In the genomic region with DNA sequence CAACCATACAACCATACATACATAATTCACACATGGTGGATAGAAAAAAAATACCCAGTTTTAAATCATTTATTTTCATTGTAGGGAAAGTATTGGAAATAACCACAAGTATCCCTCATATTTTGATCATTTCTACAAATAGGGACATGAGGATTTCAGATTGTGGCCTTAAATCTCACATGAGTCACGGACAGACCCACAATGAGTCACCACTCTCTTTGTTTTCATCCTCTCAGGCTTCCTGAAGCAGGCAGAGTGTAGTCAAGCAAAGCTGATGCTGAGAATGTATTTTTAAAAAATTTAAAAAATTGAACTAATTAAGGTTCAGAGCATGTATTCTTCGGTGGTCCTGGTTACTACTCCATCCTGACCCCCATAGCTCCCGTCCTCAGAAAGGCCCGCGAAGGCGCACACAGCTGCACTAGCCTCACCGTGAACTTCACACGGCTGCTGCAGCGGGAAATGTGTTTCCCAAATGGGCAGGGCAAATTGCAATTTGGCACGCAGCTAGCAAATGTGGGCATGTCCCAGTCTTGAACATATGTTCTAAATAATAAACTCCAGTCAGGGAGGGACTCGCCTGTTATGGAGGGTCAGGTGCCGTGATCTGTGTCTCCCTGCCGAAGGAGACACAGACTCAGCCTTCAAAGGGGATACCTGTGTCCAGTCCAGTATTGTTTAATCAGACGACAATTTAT, we compare ENCODE assay signal across 15 mouse cellular contexts.
DNase-seq lines count a peak whose midpoint lies in the region; ATAC-seq and TF ChIP-seq lines count a peak whose summit lies in the region.
"Had no signal": no experiment of that assay in that cellular context is flagged by ENCODE, and none has a peak within 500 bp of the region (broad histone marks: within the 10 kb centered on the region; RNA-seq: fewer than 3 reads in every experiment).

No protein-coding gene starts in this region.

- H3K4me2 ChIP-seq in limb, embryonic 11.5 days (ENCODE audit: low read depth, severe bottlenecking), result no peak overlapping the region
- no peak overlapping the region for H3K4me2 ChIP-seq in neural tube, embryonic 14.5 days (ENCODE audit: low read depth, low read length)
- H3K4me2 ChIP-seq: forebrain, embryonic 12.5 days; heart, embryonic 11.5 days had no signal

- no peaks in the 10 kb centered on the region for H3K4me1 ChIP-seq in limb, embryonic 11.5 days (ENCODE audit: control insufficient read depth, insufficient read depth, low read length)
- H3K4me1 ChIP-seq in limb, embryonic 10.5 days, result no peaks in the 10 kb centered on the region
- H3K4me1 ChIP-seq in bone marrow macrophage, adult 2 months (ENCODE audit: control insufficient read depth, insufficient read depth, low read length), result peaks cover 55% of the 10 kb centered on the region
- H3K4me1 ChIP-seq in neural tube, embryonic 14.5 days (ENCODE audit: control insufficient read depth, insufficient read depth, low read length), result no peaks in the 10 kb centered on the region
- H3K4me1 ChIP-seq: forebrain, embryonic 12.5 days; hindbrain, embryonic 10.5 days had no signal

- 54% methylated on average over 14 of the region's 14 CpGs for WGBS in limb, embryonic 11.5 days
- WGBS in limb, embryonic 10.5 days, result 78% methylated on average over 14 of the region's 14 CpGs
- WGBS in neural tube, embryonic 14.5 days, result 51% methylated on average over 14 of the region's 14 CpGs

- peaks cover 4% of the 10 kb centered on the region; the same call in 1 of the 2 replicates for H3K36me3 ChIP-seq in limb, embryonic 11.5 days (ENCODE audit: control insufficient read depth, insufficient read depth, low read length)
- peaks cover 53% of the 10 kb centered on the region for H3K36me3 ChIP-seq in limb, embryonic 10.5 days
- H3K36me3 ChIP-seq in neural tube, embryonic 14.5 days (ENCODE audit: control insufficient read depth, insufficient read depth, low read length), result no peaks in the 10 kb centered on the region
- H3K36me3 ChIP-seq: forebrain, embryonic 12.5 days; hindbrain, embryonic 10.5 days had no signal

- no peak overlapping the region for H3K27ac ChIP-seq in limb, embryonic 11.5 days (replicated peaks; ENCODE audit: low read depth, low read length)
- H3K27ac ChIP-seq in limb, embryonic 10.5 days, result no peak overlapping the region
- peak overlapping the region; percentile 89 for H3K27ac ChIP-seq in bone marrow macrophage, adult 2 months (ENCODE audit: insufficient read depth, low read depth, low read length)
- H3K27ac ChIP-seq in neural tube, embryonic 14.5 days (ENCODE audit: low read depth, low read length), result no peak overlapping the region
- H3K27ac ChIP-seq: forebrain, embryonic 12.5 days; hindbrain, embryonic 10.5 days; stomach, postnatal 0 days had no signal

- TF ChIP-seq CTCF in bone marrow macrophage, adult 2 months (IDR thresholded peaks at IDR 0.05; ENCODE audit: low read depth, low read length), result no peak

- peak; percentile 41 for DNase-seq in limb, embryonic 11.5 days (ENCODE audit: low spot score)
- DNase-seq in limb, embryonic 10.5 days (ENCODE audit: low spot score), result no peak
- peak; percentile 35 for DNase-seq in forelimb bud, embryonic 11.5 days (ENCODE audit: low read depth, low spot score)
- DNase-seq in spleen, postnatal 14 days (ENCODE audit: low spot score in 2 of 2), result no peak
- no peak for DNase-seq in cerebellum, postnatal 14 days
- DNase-seq: gastrocnemius, postnatal 10 days; kidney, adult 18-20 months; liver, postnatal 0 days; retina, postnatal 1 day had no signal

- H3K9me3 ChIP-seq in limb, embryonic 11.5 days (ENCODE audit: control insufficient read depth, low read length), result no peaks in the 10 kb centered on the region
- H3K9me3 ChIP-seq in limb, embryonic 10.5 days (replicated peaks), result no peaks in the 10 kb centered on the region
- H3K9me3 ChIP-seq in neural tube, embryonic 14.5 days (ENCODE audit: control insufficient read depth, low read length), result no peaks in the 10 kb centered on the region
- H3K9me3 ChIP-seq: forebrain, embryonic 12.5 days; hindbrain, embryonic 10.5 days had no signal

- no peak overlapping the region for H3K4me3 ChIP-seq in limb, embryonic 11.5 days (ENCODE audit: low read depth, low read length)
- H3K4me3 ChIP-seq in limb, embryonic 10.5 days, result no peak overlapping the region
- no peak overlapping the region for H3K4me3 ChIP-seq in bone marrow macrophage, adult 2 months (ENCODE audit: insufficient read depth, low read length)
- H3K4me3 ChIP-seq in neural tube, embryonic 14.5 days (ENCODE audit: low read depth, low read length), result no peak overlapping the region
- H3K4me3 ChIP-seq: forebrain, embryonic 12.5 days; hindbrain, embryonic 10.5 days had no signal

- no peak for TF ChIP-seq POLR2A in bone marrow macrophage, adult 2 months (IDR thresholded peaks at IDR 0.05; ENCODE audit: borderline replicate concordance, low read depth, low read length)

- peak; percentile 77 for ATAC-seq in limb, embryonic 11.5 days (ENCODE audit: insufficient number of reproducible peaks, low FRiP score, low TSS enrichment, low read depth)
- peak; percentile 68; the same call in 1 of the 2 replicates for ATAC-seq in neural tube, embryonic 14.5 days (ENCODE audit: low read depth)
- ATAC-seq: liver, postnatal 0 days had no signal

- H3K9ac ChIP-seq in limb, embryonic 11.5 days (ENCODE audit: low read length), result no peak overlapping the region
- no peak overlapping the region for H3K9ac ChIP-seq in neural tube, embryonic 14.5 days (replicated peaks; ENCODE audit: low read depth, low read length)
- H3K9ac ChIP-seq: forebrain, embryonic 12.5 days; liver, postnatal 0 days had no signal

- no peaks in the 10 kb centered on the region for H3K27me3 ChIP-seq in limb, embryonic 11.5 days (ENCODE audit: control insufficient read depth, insufficient read depth, low read length)
- no peaks in the 10 kb centered on the region for H3K27me3 ChIP-seq in limb, embryonic 10.5 days (ENCODE audit: low read depth, poor library complexity, severe bottlenecking)
- H3K27me3 ChIP-seq in neural tube, embryonic 14.5 days (ENCODE audit: control insufficient read depth, insufficient read depth, low read length), result no peaks in the 10 kb centered on the region
- H3K27me3 ChIP-seq: forebrain, embryonic 12.5 days had no signal

Comparison
In these comparisons a context has a peak if more than half of its experiments do, and no peak if none do; other contexts are left out.
1. DNase-seq: peak in limb, embryonic 11.5 days (single experiment) and forelimb bud, embryonic 11.5 days (single experiment); none in limb, embryonic 10.5 days (single experiment), spleen, postnatal 14 days (0 of 2) and cerebellum, postnatal 14 days (0 of 2).